16 mouse cellular contexts compared by ENCODE assay signal in genomic region chr13:54680184-54680853, GRCm38 (mm10). TPM values are rescaled to one million over a fixed set of nuclear protein-coding genes. Genes with fewer than 3 reads are reported as not detected.
DNase-seq lines count a peak whose midpoint lies in the region; ATAC-seq and TF ChIP-seq lines count a peak whose summit lies in the region.
"Had no signal": no experiment of that assay in that cellular context is flagged by ENCODE, and none has a peak within 500 bp of the region (broad histone marks: within the 10 kb centered on the region; RNA-seq: fewer than 3 reads in every experiment).

No protein-coding gene starts in this region.

- ATAC-seq in forebrain, embryonic 12.5 days (ENCODE audit: low FRiP score), result peak; percentile 22; the same call in 1 of the 2 replicates
- no peak for ATAC-seq in forebrain, embryonic 13.5 days
- peak; percentile 96 for ATAC-seq in liver, embryonic 14.5 days (ENCODE audit: insufficient read depth)
- no peak for ATAC-seq in midbrain, embryonic 16.5 days
- ATAC-seq: forebrain, embryonic 14.5 days had no signal

- WGBS in forebrain, embryonic 12.5 days, result 85% methylated on average over 17 of the region's 17 CpGs
- 79% methylated on average over 17 of the region's 17 CpGs for WGBS in forebrain, embryonic 13.5 days
- WGBS in liver, embryonic 14.5 days (ENCODE audit: insufficient replicate concordance), result 39% methylated on average over 17 of the region's 17 CpGs
- 83% methylated on average over 17 of the region's 17 CpGs for WGBS in midbrain, embryonic 16.5 days

- no peak overlapping the region for H3K9ac ChIP-seq in forebrain, embryonic 12.5 days
- no peak overlapping the region for H3K9ac ChIP-seq in forebrain, embryonic 13.5 days
- peak overlapping the region; percentile 70 for H3K9ac ChIP-seq in liver, embryonic 14.5 days (replicated peaks)
- H3K9ac ChIP-seq in midbrain, embryonic 16.5 days (ENCODE audit: low read depth, low read length), result no peak overlapping the region

- H3K9me3 ChIP-seq in forebrain, embryonic 12.5 days, result no peaks in the 10 kb centered on the region
- H3K9me3 ChIP-seq in forebrain, embryonic 13.5 days (replicated peaks), result no peaks in the 10 kb centered on the region
- no peaks in the 10 kb centered on the region for H3K9me3 ChIP-seq in liver, embryonic 14.5 days (ENCODE audit: control insufficient read depth, low read length)
- H3K9me3 ChIP-seq in midbrain, embryonic 16.5 days (replicated peaks; ENCODE audit: control insufficient read depth, low read length, poor library complexity, severe bottlenecking), result no peaks in the 10 kb centered on the region
- H3K9me3 ChIP-seq: megakaryocyte, embryonic 14.5 days had no signal

- H3K27ac ChIP-seq in forebrain, embryonic 12.5 days, result no peak overlapping the region
- no peak overlapping the region for H3K27ac ChIP-seq in forebrain, embryonic 13.5 days
- H3K27ac ChIP-seq in liver, embryonic 14.5 days, result peak overlapping the region; percentile 91
- no peak overlapping the region for H3K27ac ChIP-seq in midbrain, embryonic 16.5 days (ENCODE audit: low read length)

- DNase-seq in spleen, adult 12 weeks (ENCODE audit: low spot score), result peak; percentile 67
- no peak for DNase-seq in spleen, adult 18-20 months
- peak; percentile 78 to 84 (median 82) for DNase-seq in liver, embryonic 14.5 days (ENCODE audit: low read depth in 3 of 3, low spot score in 3 of 3)
- DNase-seq in left cerebral cortex, adult 11 months (ENCODE audit: low spot score), result no peak
- no peak for DNase-seq in gastrocnemius, adult 8-10 months (ENCODE audit: low spot score in 2 of 2)
- DNase-seq: adrenal gland, postnatal 14 days; cerebellum, adult 8-10 months; heart, postnatal 36 days; kidney, adult 18-20 months; right cerebral cortex, postnatal 4 days; thymus, adult 18-20 months had no signal

- H3K36me3 ChIP-seq in forebrain, embryonic 12.5 days (replicated peaks), result peaks cover 62% of the 10 kb centered on the region
- H3K36me3 ChIP-seq in forebrain, embryonic 13.5 days (ENCODE audit: poor library complexity, severe bottlenecking), result peaks cover 71% of the 10 kb centered on the region
- peaks cover 33% of the 10 kb centered on the region for H3K36me3 ChIP-seq in liver, embryonic 14.5 days (replicated peaks; ENCODE audit: control insufficient read depth, insufficient read depth, low read depth)
- peaks cover 45% of the 10 kb centered on the region for H3K36me3 ChIP-seq in midbrain, embryonic 16.5 days (ENCODE audit: control insufficient read depth, insufficient read depth, low read length)

- peaks cover 15% of the 10 kb centered on the region for H3K4me1 ChIP-seq in forebrain, embryonic 12.5 days
- peaks cover 16% of the 10 kb centered on the region for H3K4me1 ChIP-seq in forebrain, embryonic 13.5 days
- peaks cover 23 to 25% of the 10 kb centered on the region in 2 experiments for H3K4me1 ChIP-seq in liver, embryonic 14.5 days (replicated peaks; ENCODE audit: control insufficient read depth in 2 of 2, insufficient read depth in 2 of 2, low read length in 1 of 2)
- peaks cover 14% of the 10 kb centered on the region for H3K4me1 ChIP-seq in midbrain, embryonic 16.5 days (ENCODE audit: control insufficient read depth, insufficient read depth, low read length)

- TF ChIP-seq EP300 in liver, embryonic 14.5 days (IDR thresholded peaks at IDR 0.05; ENCODE audit: low read depth), result peak; percentile 89

- no peak for TF ChIP-seq CTCF in liver, embryonic 14.5 days (IDR thresholded peaks at IDR 0.05; ENCODE audit: low read depth)

- H3K27me3 ChIP-seq in forebrain, embryonic 12.5 days, result no peaks in the 10 kb centered on the region
- no peaks in the 10 kb centered on the region for H3K27me3 ChIP-seq in forebrain, embryonic 13.5 days
- H3K27me3 ChIP-seq in liver, embryonic 14.5 days (ENCODE audit: control insufficient read depth, insufficient read depth, low read length), result no peaks in the 10 kb centered on the region
- no peaks in the 10 kb centered on the region for H3K27me3 ChIP-seq in midbrain, embryonic 16.5 days (ENCODE audit: control insufficient read depth, insufficient read depth, low read depth, low read length)
- H3K27me3 ChIP-seq: megakaryocyte, embryonic 14.5 days had no signal

- H3K4me3 ChIP-seq in forebrain, embryonic 12.5 days (replicated peaks), result no peak overlapping the region
- no peak overlapping the region for H3K4me3 ChIP-seq in forebrain, embryonic 13.5 days
- H3K4me3 ChIP-seq in liver, embryonic 14.5 days (ENCODE audit: insufficient read depth in 1 of 2, low read depth in 2 of 2, low read length in 2 of 2), result peak overlapping the region; percentile 49 to 52
- no peak overlapping the region for H3K4me3 ChIP-seq in midbrain, embryonic 16.5 days (ENCODE audit: low read depth, low read length)
- H3K4me3 ChIP-seq: megakaryocyte, embryonic 14.5 days had no signal

- no peak overlapping the region for H3K4me2 ChIP-seq in forebrain, embryonic 12.5 days
- no peak overlapping the region for H3K4me2 ChIP-seq in forebrain, embryonic 13.5 days
- peak overlapping the region; percentile 73 for H3K4me2 ChIP-seq in liver, embryonic 14.5 days (ENCODE audit: low read depth)
- no peak overlapping the region for H3K4me2 ChIP-seq in midbrain, embryonic 16.5 days (ENCODE audit: low read length)

RNA-seq across cellular contexts. Expression of gene Rnf44, which starts 13.4 kb away (rescaled TPM):
- polyA plus RNA-seq in forebrain, embryonic 12.5 days (2016; fragmentation: Nextera tagmentation; extraction: Ambion mirVana), result 102 and 113 TPM in 2 replicates
- polyA plus RNA-seq in forebrain, embryonic 13.5 days (2015; fragmentation: Nextera tagmentation; extraction: Ambion mirVana), result 98.6 and 98.8 TPM in 2 replicates
- polyA plus RNA-seq in liver, embryonic 14.5 days (2012; rRNA removed), result 26.5 and 31.7 TPM in 2 replicates
- polyA plus RNA-seq in liver, embryonic 14.5 days (2014; fragmentation: Nextera tagmentation; extraction: Ambion mirVana), result 25.3 and 33.1 TPM in 2 replicates
- 65.3 and 67.2 TPM in 2 replicates for polyA plus RNA-seq in midbrain, embryonic 16.5 days (2015; fragmentation: Nextera tagmentation; extraction: Ambion mirVana)
- total RNA-seq in gastrocnemius, adult 8-10 months (2022), result 10 to 100 TPM; 19.1 to 30.7 (median 27.9) TPM

RNA-seq across cellular contexts. Expression of gene Cdhr2, which starts 20.9 kb away (rescaled TPM):
- polyA plus RNA-seq in forebrain, embryonic 12.5 days (2016; fragmentation: Nextera tagmentation; extraction: Ambion mirVana), result 0.05 TPM in 1 of 2 replicates, not detected in the other
- 0.05 TPM in 1 of 2 replicates, not detected in the other for polyA plus RNA-seq in forebrain, embryonic 13.5 days (2015; fragmentation: Nextera tagmentation; extraction: Ambion mirVana)
- 6.6 and 7.6 TPM in 2 replicates for polyA plus RNA-seq in liver, embryonic 14.5 days (2012; rRNA removed)
- polyA plus RNA-seq in liver, embryonic 14.5 days (2014; fragmentation: Nextera tagmentation; extraction: Ambion mirVana), result 8.6 and 8.9 TPM in 2 replicates
- polyA plus RNA-seq in midbrain, embryonic 16.5 days (2015; fragmentation: Nextera tagmentation; extraction: Ambion mirVana), result 0.22 and 0.36 TPM in 2 replicates
- not detected for total RNA-seq in gastrocnemius, adult 8-10 months (2022)
- total RNA-seq: heart, postnatal 36 days had no signal

RNA-seq across cellular contexts. Expression of gene Faf2, which starts 58.7 kb away (rescaled TPM):
- polyA plus RNA-seq in forebrain, embryonic 12.5 days (2016; fragmentation: Nextera tagmentation; extraction: Ambion mirVana), result 74.1 and 76.7 TPM in 2 replicates
- 69.4 and 73.2 TPM in 2 replicates for polyA plus RNA-seq in forebrain, embryonic 13.5 days (2015; fragmentation: Nextera tagmentation; extraction: Ambion mirVana)
- 9.5 and 11.0 TPM in 2 replicates for polyA plus RNA-seq in liver, embryonic 14.5 days (2012; rRNA removed)
- polyA plus RNA-seq in liver, embryonic 14.5 days (2014; fragmentation: Nextera tagmentation; extraction: Ambion mirVana), result 31.2 and 36.9 TPM in 2 replicates
- 57.5 and 60.4 TPM in 2 replicates for polyA plus RNA-seq in midbrain, embryonic 16.5 days (2015; fragmentation: Nextera tagmentation; extraction: Ambion mirVana)
- total RNA-seq in gastrocnemius, adult 8-10 months (2022), result 10 to 100 TPM; 11.6 to 12.1 (median 11.9) TPM

Comparison
In these comparisons a context has a peak if more than half of its experiments do, and no peak if none do; other contexts are left out.
1. ATAC-seq: peak in forebrain, embryonic 12.5 days (single experiment) and liver, embryonic 14.5 days (single experiment); none in forebrain, embryonic 13.5 days (single experiment) and midbrain, embryonic 16.5 days (single experiment).
2. DNase-seq: peak in spleen, adult 12 weeks (single experiment) and liver, embryonic 14.5 days (3 of 3); none in spleen, adult 18-20 months (0 of 2), left cerebral cortex, adult 11 months (single experiment) and gastrocnemius, adult 8-10 months (0 of 2).
3. H3K4me3 ChIP-seq: peak in liver, embryonic 14.5 days (2 of 2); none in forebrain, embryonic 12.5 days (single experiment), forebrain, embryonic 13.5 days (single experiment) and midbrain, embryonic 16.5 days (single experiment).